ENCODE assay signal across 22 mouse cellular contexts in genomic region chr11:11561118-11561517, GRCm38 (mm10).
"Had no signal": no experiment of that assay in that cellular context is flagged by ENCODE, and none has a peak within 500 bp of the region (broad histone marks: within the 10 kb centered on the region; RNA-seq: fewer than 3 reads in every experiment).

No protein-coding gene starts in this region.

- H3K27ac ChIP-seq: gastrocnemius, adult 2 months; heart, embryonic 10.5 days; hindbrain, embryonic 10.5 days; hindbrain, embryonic 12.5 days; hindbrain, embryonic 14.5 days; intestine, embryonic 15.5 days; left cerebral cortex, adult 2 months; limb, embryonic 10.5 days; limb, embryonic 12.5 days; liver, embryonic 13.5 days had no signal

- H3K36me3 ChIP-seq: heart, embryonic 10.5 days; heart, embryonic 12.5 days; hindbrain, embryonic 10.5 days; hindbrain, embryonic 12.5 days; intestine, embryonic 15.5 days; limb, embryonic 10.5 days; limb, embryonic 12.5 days; liver, embryonic 13.5 days had no signal

- H3K4me3 ChIP-seq: gastrocnemius, adult 2 months; heart, embryonic 10.5 days; heart, embryonic 12.5 days; hindbrain, embryonic 10.5 days; hindbrain, embryonic 12.5 days; intestine, embryonic 15.5 days; left cerebral cortex, adult 2 months; limb, embryonic 10.5 days; limb, embryonic 12.5 days; liver, embryonic 13.5 days had no signal

- H3K27me3 ChIP-seq: heart, embryonic 12.5 days; hindbrain, embryonic 12.5 days; intestine, embryonic 15.5 days; liver, embryonic 13.5 days had no signal

- H3K9ac ChIP-seq: heart, embryonic 12.5 days; hindbrain, embryonic 12.5 days; hindbrain, embryonic 14.5 days; intestine, embryonic 15.5 days; limb, embryonic 12.5 days; liver, embryonic 13.5 days had no signal

- H3K4me2 ChIP-seq: heart, embryonic 12.5 days; hindbrain, embryonic 12.5 days; hindbrain, embryonic 14.5 days; intestine, embryonic 15.5 days; limb, embryonic 12.5 days; liver, embryonic 11.5 days; liver, embryonic 13.5 days had no signal

- DNase-seq: gastrocnemius, adult 2 months; gastrocnemius, postnatal 10 days; gastrocnemius, postnatal 25 days; heart, postnatal 10 days; heart, postnatal 4 days; kidney, adult 18-20 months; kidney, adult 8-10 months; kidney, postnatal 10 days; kidney, postnatal 25 days; kidney, postnatal 4 days; liver; liver, embryonic 13.5 days had no signal

- H3K9me3 ChIP-seq: heart, embryonic 10.5 days; heart, embryonic 12.5 days; hindbrain, embryonic 10.5 days; hindbrain, embryonic 12.5 days; intestine, embryonic 15.5 days; limb, embryonic 10.5 days; limb, embryonic 12.5 days; liver, embryonic 13.5 days had no signal

- H3K4me1 ChIP-seq: heart, embryonic 10.5 days; heart, embryonic 12.5 days; hindbrain, embryonic 10.5 days; hindbrain, embryonic 12.5 days; intestine, embryonic 15.5 days; limb, embryonic 10.5 days; limb, embryonic 12.5 days had no signal
